ENCODE assay signal across 9 mouse cellular contexts in genomic region chr9:102351721-102352120, GRCm38 (mm10). TPM values are rescaled to one million over a fixed set of nuclear protein-coding genes. Genes with fewer than 3 reads are reported as not detected.
DNase-seq lines count a peak whose midpoint lies in the region; ATAC-seq lines count a peak whose summit lies in the region.
"Had no signal": no experiment of that assay in that cellular context is flagged by ENCODE, and none has a peak within 500 bp of the region (broad histone marks: within the 10 kb centered on the region; RNA-seq: fewer than 3 reads in every experiment).

No protein-coding gene starts in this region.

- H3K27me3 ChIP-seq in hindbrain, embryonic 13.5 days, result peaks cover 65% of the 10 kb centered on the region
- no peaks in the 10 kb centered on the region; the same call in 1 of the 2 replicates for H3K27me3 ChIP-seq in midbrain, embryonic 14.5 days (ENCODE audit: control insufficient read depth, insufficient read depth, low read length)

- H3K27ac ChIP-seq in hindbrain, embryonic 13.5 days, result peak overlapping the region; percentile 91
- H3K27ac ChIP-seq in midbrain, embryonic 14.5 days (replicated peaks; ENCODE audit: low read depth, low read length), result peak overlapping the region; percentile 90

- H3K4me3 ChIP-seq in hindbrain, embryonic 13.5 days, result peak overlapping the region; percentile 88
- H3K4me3 ChIP-seq in midbrain, embryonic 14.5 days (replicated peaks; ENCODE audit: low read depth, low read length), result peak overlapping the region; percentile 95
- H3K4me3 ChIP-seq: myocyte had no signal

- peak overlapping the region; percentile 93 for H3K4me2 ChIP-seq in hindbrain, embryonic 13.5 days
- H3K4me2 ChIP-seq in midbrain, embryonic 14.5 days (ENCODE audit: low read length), result peak overlapping the region; percentile 63

- no peaks in the 10 kb centered on the region for H3K9me3 ChIP-seq in hindbrain, embryonic 13.5 days
- no peaks in the 10 kb centered on the region for H3K9me3 ChIP-seq in midbrain, embryonic 14.5 days (ENCODE audit: control insufficient read depth, low read length)

- peaks cover 60% of the 10 kb centered on the region for H3K4me1 ChIP-seq in hindbrain, embryonic 13.5 days (replicated peaks)
- H3K4me1 ChIP-seq in midbrain, embryonic 14.5 days (ENCODE audit: control insufficient read depth, insufficient read depth, low read length), result peaks cover 39% of the 10 kb centered on the region

- no peaks in the 10 kb centered on the region for H3K36me3 ChIP-seq in hindbrain, embryonic 13.5 days
- no peaks in the 10 kb centered on the region for H3K36me3 ChIP-seq in midbrain, embryonic 14.5 days (ENCODE audit: control insufficient read depth, insufficient read depth, low read length)

- peak overlapping the region; percentile 97 for H3K9ac ChIP-seq in hindbrain, embryonic 13.5 days
- H3K9ac ChIP-seq in midbrain, embryonic 14.5 days (replicated peaks; ENCODE audit: low read length), result peak overlapping the region; percentile 98

- no peak for ATAC-seq in hindbrain, embryonic 13.5 days (ENCODE audit: low FRiP score)
- ATAC-seq in midbrain, embryonic 14.5 days (ENCODE audit: low FRiP score, low TSS enrichment), result no peak

- WGBS in hindbrain, embryonic 13.5 days, result 4% methylated on average over 10 of the region's 10 CpGs
- 5% methylated on average over 10 of the region's 10 CpGs for WGBS in midbrain, embryonic 14.5 days

- DNase-seq in cerebellum, adult 8-10 months, result peak; percentile 29
- DNase-seq in cerebellum, adult 11 months, result no peak
- peak; percentile 61 to 65 for DNase-seq in cerebellum, postnatal 25 days
- DNase-seq in midbrain, embryonic 14.5 days, result peak; percentile 69
- no peak for DNase-seq in urinary bladder, postnatal 25 days (ENCODE audit: low spot score)
- DNase-seq in kidney, postnatal 36 days, result no peak
- no peak for DNase-seq in liver

RNA-seq across cellular contexts. Expression of gene Ephb1, which starts 2.8 kb away (rescaled TPM):
- 45.4 and 51.9 TPM in 2 replicates for polyA plus RNA-seq in hindbrain, embryonic 13.5 days (2015; fragmentation: Nextera tagmentation; extraction: Ambion mirVana)
- 93.9 and 96.1 TPM in 2 replicates for polyA plus RNA-seq in midbrain, embryonic 14.5 days (2014; fragmentation: Nextera tagmentation; extraction: Ambion mirVana)

Comparison
In these comparisons a context has a peak if more than half of its experiments do, and no peak if none do; other contexts are left out.
1. DNase-seq: peak in cerebellum, adult 8-10 months (single experiment), cerebellum, postnatal 25 days (2 of 2) and midbrain, embryonic 14.5 days (single experiment); none in cerebellum, adult 11 months (single experiment), urinary bladder, postnatal 25 days (single experiment), kidney, postnatal 36 days (0 of 2) and liver (single experiment).